Mouse (Mus musculus) embryonic fibroblast, embryonic 13.5 days (primary cell): Measurements from ENCODE around the gene Rasgrp4. TPM values are rescaled to one million over a fixed set of nuclear protein-coding genes. Genes with fewer than 3 reads are reported as not detected.
"Not testable (repeated sequence)": the region's sequence is repeated elsewhere in the genome, so short reads cannot be mapped to it uniquely, and the experiment has no call there.

Experiments used
- H3K27ac ChIP-seq: 2 replicates; pipeline ENCODE4 v1.5.1; 2012; ENCODE audit warnings: low read length, control low read depth, inconsistent platforms; ENCODE audit not compliant: insufficient read depth
- H3K4me1 ChIP-seq: 2 replicates; pipeline ENCODE4 v1.6.1; 2011; ENCODE audit warnings: low read length; ENCODE audit not compliant: control insufficient read depth, insufficient read depth
- H3K4me3 ChIP-seq: 2 replicates; pipeline ENCODE4 v1.5.1; 2011; ENCODE audit warnings: mild to moderate bottlenecking, control low read depth, low read length; ENCODE audit not compliant: insufficient read depth
- CTCF ChIP-seq: IDR thresholded peaks from 2 replicates; pipeline ENCODE4 v1.5.1; 2011; ENCODE audit warnings: mild to moderate bottlenecking, control low read depth, low read length, moderate library complexity, borderline replicate concordance; ENCODE audit not compliant: insufficient read depth
- POLR2A ChIP-seq: IDR thresholded peaks from 2 replicates; pipeline ENCODE4 v1.6.1; 2011; ENCODE audit warnings: low read depth, mild to moderate bottlenecking, control low read depth, low read length, moderate library complexity
- polyA plus RNA-seq: library from polyadenylated mRNA; stranded (reverse); fragments of >200 nt; gene quantifications from 2 replicates; pipeline ENCODE4 v1.2.4, GENCODE M21; 2011; ENCODE audit warnings: low read depth; ENCODE audit not compliant: missing spikeins, insufficient read length

The Rasgrp4 gene
- polyA plus RNA-seq, 1 experiment = not detected

- Histone ChIP-seq H3K4me3 (no peak overlapping the region), H3K27ac (no peak overlapping the region), H3K4me1 (no peaks in the 10 kb centered on the region)
- TF ChIP-seq POLR2A (no peak), CTCF (no peak)
Observed at GRCm38 (mm10) chr7:29122821-29123220, 11.8 kb upstream of the Rasgrp4 start.

- TF ChIP-seq POLR2A (no peak), CTCF (no peak)
- no peaks in the 10 kb centered on the region for H3K4me1 ChIP-seq
- no peak overlapping the region for H3K4me3 ChIP-seq
- no peak overlapping the region for H3K27ac ChIP-seq
Observed at GRCm38 (mm10) chr7:29123531-29124358, 10.9 kb upstream of the Rasgrp4 start.

- Histone ChIP-seq H3K27ac (no peak within 1 kb of the TSS), H3K4me3 (peak within 1 kb of the TSS; percentile 11; the same call in 1 of the 2 replicates), H3K4me1 (no peaks in the 10 kb centered on the region)
- no peak for TF ChIP-seq POLR2A
- no peak for TF ChIP-seq CTCF
Observed at GRCm38 (mm10) chr7:29124970-29125369, 9.7 kb upstream of the Rasgrp4 start, which contains the start of gene Ryr1. TSS of gene Ryr1 (minus strand) at chr7:29125179.

GRCm38 (mm10) chr7:29126173-29126915 is 8.3 kb upstream of the Rasgrp4 start:
- H3K27ac ChIP-seq = no peak overlapping the region
- no peak overlapping the region for H3K4me3 ChIP-seq
- H3K4me1 ChIP-seq = no peaks in the 10 kb centered on the region
- TF ChIP-seq CTCF = no peak
- TF ChIP-seq POLR2A = no peak

- Histone ChIP-seq H3K4me1 (no peaks in the 10 kb centered on the region), H3K27ac (no peak overlapping the region), H3K4me3 (no peak overlapping the region)
- TF ChIP-seq CTCF = peak; percentile 52; the same call in 1 of the 2 replicates
- no peak for TF ChIP-seq POLR2A
Observed at GRCm38 (mm10) chr7:29128725-29129124, 5.9 kb upstream of the Rasgrp4 start.

GRCm38 (mm10) chr7:29134230-29134629 is 421 bp upstream of the Rasgrp4 start:
- TF ChIP-seq CTCF = no peak
- no peaks in the 10 kb centered on the region for H3K4me1 ChIP-seq
- no peak overlapping the region for H3K27ac ChIP-seq
- H3K4me3 ChIP-seq = no peak overlapping the region

GRCm38 (mm10) chr7:29137429-29137828 is 2.8 kb downstream of the Rasgrp4 start:
- H3K27ac ChIP-seq = no peak overlapping the region
- no peaks in the 10 kb centered on the region for H3K4me1 ChIP-seq
- TF ChIP-seq CTCF = no peak
- no peak for TF ChIP-seq POLR2A
- no peak overlapping the region for H3K4me3 ChIP-seq

GRCm38 (mm10) chr7:29139237-29139636 is 4.6 kb downstream of the Rasgrp4 start:
- H3K4me1 ChIP-seq, H3K27ac ChIP-seq, H3K4me3 ChIP-seq: not testable (repeated sequence)

- H3K4me1 ChIP-seq = no peaks in the 10 kb centered on the region
- TF ChIP-seq CTCF = no peak
- no peak for TF ChIP-seq POLR2A
Observed at GRCm38 (mm10) chr7:29141416-29141815, 6.8 kb downstream of the Rasgrp4 start.

GRCm38 (mm10) chr7:29144006-29144405 is 9.4 kb downstream of the Rasgrp4 start:
- TF ChIP-seq CTCF = no peak
- TF ChIP-seq POLR2A = no peak
- no peak overlapping the region for H3K27ac ChIP-seq
- H3K4me3 ChIP-seq = no peak overlapping the region
- H3K4me1 ChIP-seq = no peaks in the 10 kb centered on the region

More at GRCm38 (mm10) chr7:29141416-29141815, 6.8 kb downstream of the Rasgrp4 start:
- H3K27ac ChIP-seq = no peak overlapping the region
- H3K4me3 ChIP-seq = no peak overlapping the region
